Mouse (Mus musculus): ENCODE measurements at regions not wholly inside any gene's neighbourhood (a gene's known extent, or its start where the extent isn't known, plus 50 kb on each side); places are given as distances from the start of the nearest gene placed in this dataset.

DNA sequence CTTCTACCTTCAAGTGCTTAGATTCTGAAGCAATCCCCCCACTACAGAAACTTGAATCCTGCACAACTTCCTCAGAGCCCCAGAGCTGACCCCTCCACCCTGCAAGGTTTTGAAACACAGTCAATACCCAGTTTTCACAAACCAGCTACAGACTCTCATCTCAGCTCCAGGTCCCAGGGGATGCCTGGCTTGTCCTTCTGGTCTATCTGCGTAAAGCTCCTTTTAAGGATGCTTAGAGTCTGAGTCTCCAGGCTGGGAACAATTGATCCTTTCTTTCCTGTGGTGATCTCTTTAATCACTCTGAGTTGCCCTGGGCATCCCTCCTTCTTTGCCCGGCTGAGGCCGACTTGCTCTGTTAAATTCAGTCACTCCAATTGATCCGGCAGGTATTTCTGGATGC, 500.4 kb downstream of the Med13l start:
- DNase-seq, result no peak

DNA sequence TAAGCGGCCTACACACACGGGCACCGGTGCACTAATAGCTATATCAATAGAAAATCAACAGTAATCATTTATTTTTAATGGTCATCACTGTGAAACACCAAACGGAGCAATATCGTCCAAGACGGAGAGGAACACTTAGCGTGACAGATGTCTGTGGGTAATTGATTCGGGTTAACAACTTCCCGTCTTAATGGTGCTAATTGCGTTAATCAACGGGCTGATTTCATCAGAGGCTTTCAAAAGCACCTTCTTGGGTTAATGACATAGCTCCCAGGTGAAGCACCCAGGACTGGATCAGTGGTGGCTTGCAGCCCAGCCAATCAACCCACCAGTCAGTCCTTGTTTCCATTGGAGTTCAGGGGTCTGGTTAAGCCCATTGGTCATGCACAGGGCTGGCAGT, 502.0 kb downstream of the Med13l start:
- no peak for DNase-seq

DNA sequence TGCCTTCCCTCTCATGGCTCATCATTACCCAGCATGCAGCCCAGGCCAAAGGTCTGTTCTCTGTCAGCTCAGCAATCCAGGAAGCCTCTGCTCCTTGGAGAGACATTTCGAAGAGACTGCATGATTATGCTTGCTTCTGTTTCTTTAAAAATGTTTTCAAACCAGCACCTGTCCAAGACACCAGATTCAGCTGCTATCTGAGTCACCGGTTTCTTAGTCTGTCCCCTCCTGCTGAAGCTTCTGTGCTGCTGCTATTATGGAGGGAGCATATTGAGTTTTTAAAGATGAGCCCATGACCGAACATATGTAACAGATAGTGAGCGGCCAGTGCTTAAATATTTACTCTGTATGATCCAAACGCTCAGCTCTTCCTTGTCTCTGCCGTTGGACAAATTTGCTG, 506.2 kb downstream of the Med13l start:
- no peak for DNase-seq

DNA sequence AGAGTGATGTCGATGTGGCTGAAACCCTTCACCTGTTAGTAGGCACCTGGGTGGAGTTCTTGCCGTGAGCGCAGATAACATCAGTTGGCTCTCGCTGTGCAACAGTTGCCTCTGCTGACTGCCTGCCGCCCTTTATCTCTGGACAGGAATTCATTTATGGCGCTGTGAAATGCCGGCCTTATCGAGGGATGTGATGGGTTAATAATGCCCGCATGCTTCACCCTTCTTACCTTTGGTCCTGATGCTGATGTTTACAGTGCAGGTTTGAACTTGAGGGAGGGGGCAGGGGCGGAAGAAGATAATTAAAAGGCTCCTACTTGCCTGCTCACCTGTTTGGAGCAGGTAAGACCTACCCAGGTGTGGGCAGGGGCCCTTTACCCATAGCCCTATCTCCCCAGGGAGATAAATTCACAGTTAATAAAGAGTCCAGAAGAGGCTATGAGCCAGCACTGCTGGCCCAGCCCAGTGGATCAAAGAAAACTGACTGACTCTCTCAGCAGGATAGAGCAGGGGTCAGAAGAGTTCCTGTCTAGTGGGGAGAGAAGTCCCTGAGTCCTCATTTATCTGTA, 509.4 kb downstream of the Med13l start:
- no peak for DNase-seq

DNA sequence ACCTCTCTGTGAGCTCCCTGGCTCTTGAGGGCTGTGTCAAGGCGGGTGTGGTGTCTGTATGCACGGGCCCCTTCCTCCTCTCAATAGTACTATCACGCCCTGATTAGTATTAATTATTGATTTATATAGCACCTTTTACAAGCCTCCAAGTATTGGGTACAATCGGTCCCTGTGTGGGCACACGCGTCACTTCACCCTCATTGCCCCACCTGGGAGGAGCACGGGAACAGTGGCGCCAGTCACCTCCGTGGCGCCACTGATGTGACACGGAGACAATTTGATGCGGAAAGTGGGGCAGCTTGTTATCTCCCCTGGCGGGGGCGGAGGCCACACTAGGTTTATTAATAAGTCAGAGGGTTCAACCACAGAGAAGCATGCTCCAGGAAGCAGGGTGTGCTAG, 512.2 kb downstream of the Med13l start:
- DNase-seq, result no peak

DNA sequence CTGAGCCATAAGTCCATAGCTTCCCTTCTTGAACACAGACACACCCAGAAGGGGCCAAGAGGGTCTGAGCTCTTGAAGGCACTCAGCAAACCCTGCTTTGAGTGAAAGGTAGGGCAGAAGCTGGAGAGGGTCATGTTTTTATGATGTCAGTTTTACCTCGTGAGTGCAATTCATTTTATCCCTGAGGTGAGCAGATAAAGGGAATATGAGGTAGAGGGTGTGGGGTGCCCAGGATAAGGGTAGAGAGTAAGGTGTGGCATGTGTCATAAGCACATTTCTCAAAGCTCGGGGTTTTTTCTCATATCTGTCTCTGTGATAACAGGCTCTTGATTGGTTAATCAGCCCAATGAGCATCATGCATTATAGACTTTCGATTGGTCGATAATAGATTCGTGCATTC, 520.3 kb downstream of the Med13l start:
- no peak for DNase-seq

DNA sequence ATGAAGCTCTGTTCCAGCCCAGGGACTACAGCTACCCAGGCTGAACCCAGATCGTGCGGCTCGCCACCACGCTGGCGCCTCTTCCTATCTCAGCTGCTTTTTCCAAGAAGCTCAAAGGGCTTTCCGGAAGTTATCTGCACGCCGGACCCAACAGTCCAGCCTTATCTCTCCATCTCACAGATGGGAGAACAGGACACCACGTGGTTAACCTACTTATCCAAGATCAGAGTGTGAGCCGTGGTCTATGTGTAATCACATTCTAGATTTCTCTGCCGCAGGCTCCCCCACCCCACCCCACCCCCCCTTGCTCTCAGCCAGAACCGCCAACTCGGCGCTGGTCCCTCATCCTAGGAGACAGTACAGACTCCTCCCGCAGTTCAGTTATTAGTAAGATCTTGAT, 522.4 kb downstream of the Med13l start:
- DNase-seq, result peak; percentile 16

DNA sequence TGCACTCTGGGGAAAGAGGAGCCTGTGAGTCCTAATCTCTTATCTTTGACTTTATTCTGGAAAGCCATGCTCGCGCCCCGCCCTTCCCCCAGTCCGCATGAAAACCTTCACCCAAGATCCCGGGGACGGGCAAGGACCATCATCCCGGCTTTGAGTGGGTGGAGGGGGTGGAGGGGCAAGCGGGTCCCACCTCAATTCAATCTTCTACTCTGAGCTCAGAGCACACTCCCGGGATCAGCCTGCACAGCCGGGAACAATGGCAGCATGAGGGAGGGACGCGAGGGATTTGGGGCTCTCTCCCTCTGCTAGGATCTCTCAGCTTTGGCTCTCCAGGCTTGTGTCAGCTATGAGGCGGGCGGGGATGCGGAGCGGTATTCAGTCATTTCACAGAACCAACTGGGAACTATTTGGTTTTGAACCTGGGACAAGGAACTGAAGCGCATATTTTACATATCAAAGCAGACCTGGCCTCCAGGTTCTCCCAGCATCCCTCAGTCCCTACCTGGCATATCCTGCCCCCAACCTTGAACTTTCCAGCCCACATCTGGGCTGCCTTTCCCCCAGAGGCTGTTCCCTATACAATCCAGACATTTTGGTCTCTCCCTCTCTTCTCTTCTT, 537.2 kb downstream of the Med13l start:
- DNase-seq, result no peak

DNA sequence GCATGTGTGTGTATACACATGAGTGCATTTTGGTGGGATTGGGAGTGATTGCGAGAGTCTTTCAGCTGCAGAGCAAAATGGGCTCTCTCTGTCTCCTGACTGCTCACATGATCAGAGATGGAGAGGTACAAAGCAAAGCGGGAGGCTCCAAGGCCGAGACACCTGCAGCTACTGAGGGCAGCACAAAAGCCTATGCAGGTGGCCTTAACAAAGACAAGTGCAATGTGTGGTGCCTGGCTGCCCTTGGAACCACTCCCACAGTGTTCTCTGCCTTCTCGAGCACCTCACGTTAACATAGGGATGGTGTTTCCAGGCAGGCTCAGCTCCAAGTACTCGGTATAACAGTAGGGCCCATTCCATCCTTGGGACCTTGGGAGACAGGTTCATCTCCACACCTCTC, 539.3 kb downstream of the Med13l start:
- no peak for DNase-seq

DNA sequence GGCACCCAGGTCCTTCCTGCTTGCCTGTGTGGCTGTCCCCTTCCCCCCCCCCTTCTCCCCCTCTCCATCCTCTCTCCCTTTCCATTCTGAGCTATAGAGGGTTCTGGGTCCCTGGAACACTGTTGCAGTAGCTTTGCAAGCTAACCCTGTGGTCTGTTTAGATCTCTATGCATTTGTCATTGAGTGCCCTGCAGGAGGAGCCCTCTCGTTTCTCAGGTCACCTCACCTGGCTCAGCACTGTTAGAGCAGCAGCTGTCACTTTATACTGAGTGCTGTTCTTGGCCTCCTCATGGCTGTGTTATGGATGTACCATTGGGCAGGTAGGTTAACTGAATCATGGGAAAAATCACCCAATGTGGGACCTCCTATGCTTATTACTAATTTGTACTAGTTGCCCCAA, 543.0 kb downstream of the Med13l start:
- no peak for DNase-seq

DNA sequence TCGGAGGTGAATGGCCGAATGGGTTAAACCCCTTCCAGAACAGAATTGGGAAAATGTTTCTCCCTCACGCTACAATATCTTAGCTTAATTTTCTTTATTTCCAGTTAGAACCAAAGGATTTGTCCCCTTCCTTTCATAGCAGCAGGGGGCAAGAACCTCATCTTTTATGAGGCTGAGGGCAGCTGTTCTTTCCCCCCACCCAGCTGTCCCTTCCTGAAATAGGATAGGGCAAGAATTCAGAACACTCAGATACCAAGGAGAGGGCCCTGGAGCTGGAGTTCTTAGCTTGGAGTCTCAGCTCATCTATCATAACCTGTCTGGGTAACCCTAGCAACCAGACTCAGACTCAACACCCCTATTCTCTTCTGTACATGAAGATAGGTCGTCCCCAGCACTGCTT, 547.4 kb downstream of the Med13l start:
- no peak for DNase-seq

DNA sequence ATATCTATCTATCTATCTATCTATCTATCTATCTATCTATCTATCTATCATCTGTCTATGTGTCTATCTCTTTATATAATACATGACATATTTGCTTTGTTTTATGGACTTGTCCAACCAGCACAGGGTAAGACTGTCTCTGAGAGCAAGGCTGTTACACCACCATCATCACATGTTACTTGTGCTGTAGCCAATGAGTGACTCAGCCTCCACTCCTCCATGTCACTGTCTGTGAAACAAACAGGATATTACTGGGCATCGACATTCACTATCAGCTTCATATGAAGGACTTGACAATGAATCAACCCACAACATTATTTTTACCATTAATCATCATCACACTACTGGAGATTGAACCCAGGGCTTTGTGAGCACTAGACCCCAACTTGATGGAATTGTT, 549.0 kb downstream of the Med13l start:
- DNase-seq, result no peak

DNA sequence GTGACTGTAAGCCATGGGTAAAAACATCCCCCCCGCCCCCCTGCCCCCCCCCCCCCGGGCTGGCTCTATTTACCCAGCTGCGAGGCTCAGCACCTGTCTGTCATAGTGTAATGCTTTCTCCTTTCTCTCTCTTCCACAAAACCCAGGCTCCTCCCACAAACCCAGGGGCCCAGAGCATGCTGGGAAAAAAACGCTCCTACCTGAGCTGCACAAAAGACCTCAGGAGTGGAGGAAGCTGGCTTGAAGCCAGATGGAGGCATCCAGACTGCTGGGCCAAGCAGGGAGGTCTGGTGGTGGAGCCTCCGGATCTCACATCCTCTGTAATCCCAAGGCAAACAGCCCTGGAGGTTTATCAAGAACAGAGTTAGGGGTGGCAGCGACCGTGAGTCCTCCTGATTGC, 553.6 kb downstream of the Med13l start:
- DNase-seq, result no peak

DNA sequence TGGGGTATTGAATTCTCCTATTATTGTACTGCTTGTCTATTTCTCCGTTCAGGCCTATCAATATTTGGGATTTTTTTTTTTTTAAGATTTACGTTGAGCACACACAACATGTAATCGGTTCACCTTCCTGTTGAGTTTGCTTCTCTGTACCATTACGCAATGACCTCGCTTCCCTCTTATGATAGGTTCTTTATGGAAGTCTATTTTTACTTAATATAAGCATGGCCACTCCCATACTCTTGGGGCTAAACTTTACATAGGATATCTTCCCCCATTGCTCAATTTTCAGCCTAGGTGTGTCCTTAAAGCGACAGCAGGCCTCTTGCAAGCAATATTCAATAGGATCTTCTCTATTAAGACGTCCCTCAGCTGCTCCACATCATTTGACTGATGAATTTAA, 544.7 kb upstream of the Tbx3 start:
- no peak for DNase-seq

DNA sequence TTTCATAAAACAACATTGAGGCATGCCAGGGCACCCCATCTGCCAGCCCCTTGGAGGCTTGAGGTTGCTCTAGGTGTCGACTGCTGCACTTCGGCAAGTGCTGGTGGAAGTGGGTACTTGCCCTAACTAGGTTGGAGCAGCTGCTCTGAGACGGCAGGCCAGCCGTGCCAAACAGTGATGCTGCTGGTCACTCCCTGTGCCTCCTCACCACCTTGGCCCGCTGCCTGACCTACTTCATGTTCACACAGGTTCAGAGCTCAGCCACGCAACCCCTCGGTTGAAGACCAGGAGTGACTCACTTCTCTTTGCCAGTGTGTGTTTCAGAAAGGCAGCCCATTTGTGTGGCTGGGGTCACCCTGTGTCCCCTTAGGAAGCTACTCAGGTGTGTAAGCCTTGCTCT, 540.3 kb upstream of the Tbx3 start:
- DNase-seq, result no peak

DNA sequence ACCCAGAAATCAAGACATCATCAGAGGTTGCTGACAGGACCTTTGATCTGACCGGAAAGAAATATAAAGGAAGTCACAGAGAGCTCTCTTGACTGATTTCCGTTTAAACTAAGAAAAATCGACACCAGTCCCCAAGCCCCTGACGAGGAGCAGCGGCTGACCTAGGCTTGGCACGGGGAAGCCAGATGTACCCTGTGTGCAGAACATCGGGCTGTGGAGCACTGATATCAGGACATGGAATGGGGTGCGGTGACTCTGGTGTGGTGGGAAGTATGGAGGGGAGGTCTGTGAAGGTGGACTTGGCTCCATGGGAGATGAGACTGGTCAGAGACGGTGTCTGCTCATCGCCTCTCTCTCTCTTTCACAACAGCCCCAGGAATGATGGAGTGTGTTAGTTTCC, 539.0 kb upstream of the Tbx3 start:
- no peak for DNase-seq

DNA sequence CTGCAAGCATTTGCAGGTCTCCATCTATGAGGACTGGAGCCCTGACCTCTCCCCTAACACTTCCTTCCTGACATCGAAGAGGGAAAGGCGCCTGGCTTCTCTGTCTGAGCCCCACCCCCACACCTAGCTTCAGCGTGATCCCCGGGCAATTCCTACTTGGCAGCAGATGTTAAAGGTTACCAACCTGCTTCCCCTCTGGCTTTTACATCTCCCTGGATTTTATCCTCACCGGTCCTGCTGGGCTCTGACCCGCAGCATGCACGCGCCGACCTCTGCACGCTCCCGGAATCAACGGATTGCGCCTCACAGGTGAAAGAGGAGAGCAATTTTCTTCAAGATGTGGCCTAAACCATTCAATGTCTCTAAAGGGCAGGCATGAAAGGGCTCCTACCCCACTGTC, 537.1 kb upstream of the Tbx3 start:
- no peak for DNase-seq

DNA sequence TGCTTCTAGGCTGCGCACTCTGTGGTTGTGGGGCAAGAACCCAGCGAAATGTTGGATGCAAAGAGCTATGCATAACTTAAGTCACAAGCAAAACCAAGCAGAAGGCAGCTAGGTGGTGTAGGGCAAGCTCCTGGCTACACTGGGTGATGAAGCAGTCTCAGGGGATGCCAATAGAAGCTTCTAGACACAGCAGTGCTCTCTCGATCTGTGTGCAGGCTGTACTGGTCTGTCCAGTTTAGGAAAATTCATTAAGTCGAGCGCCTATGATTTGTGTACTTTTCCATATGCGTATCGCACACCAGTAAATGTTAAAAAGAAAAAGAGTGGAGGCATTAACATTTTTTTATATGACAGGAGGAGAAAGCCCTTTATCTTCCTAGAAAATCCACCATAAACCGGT, 533.6 kb upstream of the Tbx3 start:
- DNase-seq, result no peak

DNA sequence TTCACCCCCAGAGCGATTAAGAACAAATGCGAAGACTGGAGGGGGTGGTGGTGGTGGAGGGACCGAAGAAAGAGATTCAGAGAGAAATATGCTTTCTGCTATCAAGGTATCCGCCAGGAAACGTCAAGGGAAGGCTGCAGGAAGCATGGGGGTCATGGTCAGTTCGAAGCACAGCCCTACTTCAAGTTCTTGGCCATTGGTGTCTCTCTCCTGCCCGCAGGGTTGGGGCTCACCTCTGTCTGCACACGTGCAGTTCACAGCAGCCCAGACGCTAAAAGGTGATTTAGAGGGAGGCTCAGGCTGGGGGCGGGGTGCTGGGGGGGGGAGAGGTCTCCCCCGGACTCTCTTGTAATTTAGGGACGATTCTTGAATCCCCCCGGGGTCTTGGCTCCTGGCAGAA, 533.1 kb upstream of the Tbx3 start:
- no peak for DNase-seq

DNA sequence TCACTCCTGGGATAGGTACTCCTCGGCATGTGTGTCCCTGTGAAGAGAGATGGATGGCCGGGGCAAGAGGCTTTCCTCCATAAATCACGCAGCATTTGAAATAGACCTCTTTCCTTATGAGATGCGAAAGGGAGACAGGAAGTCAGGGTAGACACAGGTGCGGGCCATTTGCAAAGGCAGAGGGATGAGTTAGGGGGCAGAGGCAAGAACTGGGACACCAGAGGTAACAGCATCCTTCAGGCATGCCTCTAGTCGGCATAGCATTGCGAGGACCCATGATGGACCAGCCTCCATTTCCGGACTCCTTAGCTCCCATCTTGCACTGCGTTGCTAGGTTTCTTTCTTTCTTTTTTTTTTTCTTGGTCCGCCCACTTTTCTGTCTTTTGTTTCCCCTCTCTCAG, 532.6 kb upstream of the Tbx3 start:
- DNase-seq, result no peak

DNA sequence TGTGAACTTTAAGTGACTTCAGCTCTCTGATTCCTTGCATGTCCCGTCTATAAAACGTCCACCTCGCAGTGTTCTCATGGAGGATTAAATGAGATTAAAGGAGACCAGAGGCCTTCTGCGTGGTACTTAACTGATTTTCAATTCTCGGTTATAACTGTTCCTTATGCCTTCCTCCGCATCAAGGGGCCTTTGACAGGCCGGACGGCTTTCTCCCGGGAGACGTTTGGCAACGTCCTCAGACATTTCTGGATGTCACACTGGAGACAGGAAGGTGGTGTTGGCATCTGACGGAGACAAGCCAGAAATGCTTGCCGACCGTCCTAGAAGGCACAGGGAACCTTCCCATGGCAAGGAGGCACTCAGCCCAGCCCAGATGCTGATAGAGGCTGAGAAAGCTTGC, 532.2 kb upstream of the Tbx3 start:
- peak; percentile 36 for DNase-seq

DNA sequence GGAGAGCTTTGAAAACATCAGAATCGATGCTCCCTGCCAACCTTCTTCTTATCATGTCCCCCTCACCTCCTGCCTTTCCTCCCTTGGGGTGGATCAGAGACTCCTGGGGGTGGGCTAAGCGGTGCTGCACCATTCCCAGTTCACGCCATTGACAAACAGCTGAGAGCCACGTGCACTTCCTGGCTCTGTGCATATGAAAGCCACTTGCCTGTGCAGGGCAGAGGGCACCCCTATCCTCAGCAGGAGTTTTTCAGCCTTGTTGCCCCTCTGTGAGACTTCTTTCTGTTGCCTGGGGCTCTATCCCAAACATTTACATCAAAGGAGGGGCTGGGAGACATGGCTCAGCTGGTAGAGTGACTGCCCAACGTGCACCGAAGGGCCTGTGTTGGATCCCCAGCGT, 531.1 kb upstream of the Tbx3 start:
- DNase-seq, result no peak

DNA sequence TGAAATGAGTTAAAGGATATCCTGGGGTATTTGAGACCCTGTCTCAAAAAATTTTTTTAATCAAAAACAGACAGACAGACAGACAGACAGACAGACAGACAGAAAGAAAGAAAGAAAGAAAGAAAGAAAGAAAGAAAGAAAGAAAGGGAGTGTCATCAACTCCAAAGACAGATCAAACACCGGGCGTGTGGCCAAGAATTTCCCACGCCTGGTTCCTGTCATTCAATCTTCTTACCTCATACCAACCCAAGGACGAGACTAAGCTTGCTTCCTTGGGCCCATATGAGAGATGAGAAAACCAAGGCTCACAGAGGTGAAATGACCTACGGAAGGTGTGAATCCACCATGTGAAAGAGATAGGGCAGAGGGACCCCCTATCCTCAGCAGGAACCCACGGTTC, 530.7 kb upstream of the Tbx3 start:
- peak; percentile 19 for DNase-seq

DNA sequence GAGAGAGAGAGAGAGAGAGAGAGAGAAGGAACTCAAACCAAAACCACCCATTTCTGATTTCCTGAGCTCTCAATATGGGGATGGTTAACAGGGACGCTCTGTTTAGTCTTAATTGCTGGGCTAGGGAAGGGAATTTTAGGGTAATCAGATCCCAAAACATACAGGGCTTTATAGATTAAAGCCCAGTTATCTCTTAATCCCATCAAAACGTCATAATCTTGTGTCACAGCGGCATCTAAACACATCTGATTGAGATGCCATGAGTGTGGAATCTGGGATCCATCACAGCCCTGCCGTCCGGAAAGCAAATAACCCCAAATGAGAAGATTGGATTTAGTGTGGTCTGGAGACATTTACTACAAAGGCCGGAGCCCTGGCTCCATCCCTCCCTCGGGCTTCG, 527.1 kb upstream of the Tbx3 start:
- no peak for DNase-seq

DNA sequence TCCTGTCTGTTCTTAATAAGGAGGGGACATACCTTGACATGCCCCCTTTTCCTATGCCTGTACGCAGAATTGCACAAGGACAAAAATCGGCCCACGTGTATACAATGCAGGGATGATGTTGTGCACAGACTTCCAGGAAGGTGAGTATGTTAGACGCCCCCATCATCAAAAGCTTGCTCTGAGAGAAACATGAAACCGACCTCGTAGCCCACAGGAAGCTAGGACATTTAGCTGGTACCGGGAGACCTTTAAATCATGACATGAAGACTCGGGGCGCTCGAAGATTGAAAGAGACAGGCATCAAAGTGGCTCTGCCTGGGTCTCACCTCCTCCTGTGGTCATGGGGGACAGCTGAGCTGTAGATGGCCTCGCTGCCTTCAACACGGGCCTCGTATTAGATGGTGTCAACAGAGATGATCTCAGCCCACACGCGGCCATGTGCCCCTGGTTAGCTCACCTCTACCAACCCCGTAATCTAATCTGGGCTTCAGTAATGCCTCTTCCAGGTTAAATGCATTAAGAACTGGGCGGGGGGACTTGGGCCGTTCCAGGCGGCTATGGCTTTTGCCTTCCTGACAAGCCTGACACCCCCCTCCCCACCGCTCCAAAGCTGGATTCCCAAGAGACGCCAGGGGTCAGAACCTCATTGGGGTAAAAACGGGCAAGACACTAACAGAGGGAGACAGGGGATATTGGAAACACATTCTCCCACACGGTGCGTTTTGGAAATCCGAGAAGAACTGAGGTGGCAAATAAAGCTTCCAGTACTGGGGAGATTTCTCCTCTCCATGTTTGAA, 520.9 kb upstream of the Tbx3 start:
- no peak for DNase-seq
